ENCODE assay signal across 10 mouse cellular contexts in genomic region chr10:59799303-59800044, GRCm38 (mm10).
DNase-seq lines count a peak whose midpoint lies in the region; ATAC-seq and TF ChIP-seq lines count a peak whose summit lies in the region.
"Had no signal": no experiment of that assay in that cellular context is flagged by ENCODE, and none has a peak within 500 bp of the region (broad histone marks: within the 10 kb centered on the region; RNA-seq: fewer than 3 reads in every experiment).

No protein-coding gene starts in this region.

- TF ChIP-seq EP300 in liver, postnatal 0 days (IDR thresholded peaks at IDR 0.05; ENCODE audit: low read depth): no peak

- H3K4me1 ChIP-seq in intestine, embryonic 15.5 days (replicated peaks): peaks cover 4% of the 10 kb centered on the region; the same call in 1 of the 2 replicates
- peaks cover 5% of the 10 kb centered on the region; the same call in 1 of the 2 replicates for H3K4me1 ChIP-seq in intestine, embryonic 16.5 days (ENCODE audit: control insufficient read depth, insufficient read depth, low read length)
- H3K4me1 ChIP-seq in liver, postnatal 0 days (ENCODE audit: insufficient read depth): peaks cover 23% of the 10 kb centered on the region

- intact Hi-C loops in heart, postnatal 14 days (cut with DNase I): no loop called here

- TF ChIP-seq CTCF in liver, postnatal 0 days (IDR thresholded peaks at IDR 0.05; ENCODE audit: low read depth): no peak

- H3K4me2 ChIP-seq in intestine, embryonic 15.5 days (replicated peaks): no peak overlapping the region
- H3K4me2 ChIP-seq in intestine, embryonic 16.5 days (ENCODE audit: low read depth, low read length): no peak overlapping the region
- H3K4me2 ChIP-seq in liver, postnatal 0 days (ENCODE audit: low read depth, low read length): no peak overlapping the region
- H3K4me2 ChIP-seq: embryonic facial prominence, embryonic 15.5 days had no signal

- H3K36me3 ChIP-seq in intestine, embryonic 15.5 days: no peaks in the 10 kb centered on the region; the same call in 1 of the 2 replicates
- H3K36me3 ChIP-seq in intestine, embryonic 16.5 days (ENCODE audit: control insufficient read depth, insufficient read depth, low read length): no peaks in the 10 kb centered on the region
- peaks cover 5% of the 10 kb centered on the region for H3K36me3 ChIP-seq in liver, postnatal 0 days (replicated peaks; ENCODE audit: insufficient read depth, low read length)

- H3K27ac ChIP-seq in intestine, embryonic 15.5 days: no peak overlapping the region
- H3K27ac ChIP-seq in intestine, embryonic 16.5 days (ENCODE audit: low read length): no peak overlapping the region
- H3K27ac ChIP-seq in liver, postnatal 0 days (ENCODE audit: low read depth): peak overlapping the region; percentile 82; the same call in 1 of the 2 replicates
- H3K27ac ChIP-seq: embryonic facial prominence, embryonic 15.5 days had no signal

- 51% methylated on average over 13 of the region's 13 CpGs for WGBS in intestine, embryonic 15.5 days
- 54% methylated on average over 13 of the region's 13 CpGs for WGBS in intestine, embryonic 16.5 days
- 75% methylated on average over 13 of the region's 13 CpGs for WGBS in liver, postnatal 0 days (ENCODE audit: insufficient replicate concordance)

- H3K9me3 ChIP-seq in intestine, embryonic 15.5 days: no peaks in the 10 kb centered on the region
- no peaks in the 10 kb centered on the region for H3K9me3 ChIP-seq in intestine, embryonic 16.5 days (ENCODE audit: control insufficient read depth, low read length)
- H3K9me3 ChIP-seq in liver, postnatal 0 days (ENCODE audit: low read length): no peaks in the 10 kb centered on the region
- H3K9me3 ChIP-seq: embryonic facial prominence, embryonic 15.5 days; megakaryocyte, embryonic 14.5 days had no signal

- peak; percentile 32 for DNase-seq in NIH3T3 (ENCODE audit: low read depth)
- DNase-seq in heart, postnatal 14 days: peak; percentile 17 to 28
- DNase-seq in liver, postnatal 0 days: peak; percentile 30
- DNase-seq in thymus, postnatal 10 days (ENCODE audit: low spot score in 2 of 2): no peak
- no peak for DNase-seq in cerebellum, adult 18-20 months
- DNase-seq in right cerebral cortex, postnatal 36 days (ENCODE audit: low spot score in 2 of 2): no peak

- H3K27me3 ChIP-seq in intestine, embryonic 15.5 days (replicated peaks): no peaks in the 10 kb centered on the region
- no peaks in the 10 kb centered on the region for H3K27me3 ChIP-seq in intestine, embryonic 16.5 days (replicated peaks; ENCODE audit: control insufficient read depth, insufficient read depth, low read length)
- H3K27me3 ChIP-seq in liver, postnatal 0 days (ENCODE audit: insufficient read depth, low read length): no peaks in the 10 kb centered on the region
- H3K27me3 ChIP-seq: embryonic facial prominence, embryonic 15.5 days; megakaryocyte, embryonic 14.5 days had no signal

- no peak overlapping the region for H3K9ac ChIP-seq in intestine, embryonic 15.5 days
- no peak overlapping the region for H3K9ac ChIP-seq in intestine, embryonic 16.5 days (ENCODE audit: low read depth, low read length)
- H3K9ac ChIP-seq in liver, postnatal 0 days (replicated peaks): no peak overlapping the region
- H3K9ac ChIP-seq: embryonic facial prominence, embryonic 15.5 days had no signal

- H3K4me3 ChIP-seq in intestine, embryonic 15.5 days (replicated peaks): no peak overlapping the region
- H3K4me3 ChIP-seq in intestine, embryonic 16.5 days (ENCODE audit: low read length): no peak overlapping the region
- H3K4me3 ChIP-seq in liver, postnatal 0 days (ENCODE audit: low read depth, low read length): no peak overlapping the region
- H3K4me3 ChIP-seq: embryonic facial prominence, embryonic 15.5 days; megakaryocyte, embryonic 14.5 days had no signal

- peak; percentile 31; the same call in 1 of the 2 replicates for ATAC-seq in intestine, embryonic 15.5 days
- no peak for ATAC-seq in intestine, embryonic 16.5 days
- ATAC-seq in liver, postnatal 0 days: no peak

Comparison
In these comparisons a context has a peak if more than half of its experiments do, and no peak if none do; other contexts are left out.
1. DNase-seq: peak in NIH3T3 (single experiment), heart, postnatal 14 days (2 of 2) and liver, postnatal 0 days (single experiment); none in thymus, postnatal 10 days (0 of 2), cerebellum, adult 18-20 months (0 of 2) and right cerebral cortex, postnatal 36 days (0 of 2).